Mouse (Mus musculus) bone marrow macrophage, adult 2 months (primary cell): ENCODE data around the gene Hbp1.

Experiments used
- CTCF ChIP-seq: IDR thresholded peaks from 2 replicates; pipeline ENCODE4 v1.5.1; 2012; ENCODE audit warnings: low read depth, mild to moderate bottlenecking, low read length, moderate library complexity
- POLR2A ChIP-seq: IDR thresholded peaks from 2 replicates; pipeline ENCODE4 v1.6.1; 2012; ENCODE audit warnings: mild to moderate bottlenecking, low read depth, low read length, borderline replicate concordance

GRCm38 (mm10) chr12:31966405-31966804 is 16.1 kb upstream of the Hbp1 start:
- TF ChIP-seq CTCF = no peak
- TF ChIP-seq POLR2A = no peak
